Mouse (Mus musculus): ENCODE measurements around the gene Cdk8.

- TF ChIP-seq CTCF (IDR thresholded peaks at IDR 0.05; ENCODE audit: extremely low read depth, insufficient read length, insufficient replicate concordance, low read depth, low read length) (no peak), POLR2A (IDR thresholded peaks at IDR 0.05; ENCODE audit: low read depth, low read length) (no peak)
These were observed 1.8 kb downstream of the Cdk8 start for GRCm38 (mm10) chr5:146232816-146233215.
